Mouse (Mus musculus) lung, embryonic 14.5 days (tissue): ENCODE data around the gene Nrros. TPM values are rescaled to one million over a fixed set of nuclear protein-coding genes. Genes with fewer than 3 reads are reported as not detected.

Source experiments
- ATAC-seq: fragments of 200-750 bp; cut with Nextera tagmentation; 2 replicates; pipeline ENCODE4 v1.8.0; 2017; ENCODE audit warnings: mild to moderate bottlenecking, moderate TSS enrichment, moderate library complexity; ENCODE audit not compliant: insufficient read depth
- DNase-seq: peaks from one replicate; pipeline ENCODE4 v3.0.0-alpha.2; 2015
- H3K27ac ChIP-seq: fragments of 300-500 bp; sonication (generic); 2 replicates; pipeline ENCODE4 v1.5.1; 2014; ENCODE audit warnings: low read depth, mild to moderate bottlenecking, moderate library complexity
- H3K27me3 ChIP-seq: fragments of 300-500 bp; sonication (generic); 2 replicates; pipeline ENCODE4 v1.6.1; 2014; ENCODE audit warnings: low read length, control low read depth; ENCODE audit not compliant: insufficient read depth
- H3K36me3 ChIP-seq: fragments of 300-500 bp; sonication (generic); 2 replicates; pipeline ENCODE4 v1.6.1; 2014; ENCODE audit warnings: control low read depth; ENCODE audit not compliant: insufficient read depth
- H3K4me1 ChIP-seq: fragments of 300-500 bp; sonication (generic); 2 replicates; pipeline ENCODE4 v1.6.1; 2014; ENCODE audit warnings: antibody characterized with exemption, control low read depth; ENCODE audit not compliant: insufficient read depth
- H3K4me2 ChIP-seq: fragments of 300-500 bp; sonication (generic); 2 replicates; pipeline ENCODE4 v1.6.1; 2014; ENCODE audit warnings: mild to moderate bottlenecking
- H3K4me3 ChIP-seq: fragments of 300-500 bp; sonication (generic); 2 replicates; pipeline ENCODE4 v1.5.1; 2014; ENCODE audit warnings: low read depth, low read length
- H3K9ac ChIP-seq: fragments of 300-500 bp; sonication (generic); 2 replicates; pipeline ENCODE4 v1.6.1; 2014
- H3K9me3 ChIP-seq: fragments of 300-500 bp; sonication (generic); 2 replicates; pipeline ENCODE4 v1.6.1; 2016; ENCODE audit warnings: low read depth, low read length, control low read depth
- CTCF ChIP-seq: IDR thresholded peaks from 2 replicates; pipeline ENCODE4 v1.5.1; 2016; ENCODE audit warnings: antibody characterized with exemption, low read depth
- WGBS: fragments of 180-500 bp; shearing (Covaris S2); extraction: QIAGEN DNeasy Blood & Tissue Kit; methylation state at CpG from one replicate; pipeline ENCODE4 v1.1.7; 2014; 5-methylcytosine and 5-hydroxymethylcytosine counted together
- polyA plus RNA-seq: library from polyadenylated mRNA; unstranded; fragments of >200 nt; fragmentation: Nextera tagmentation; extraction: Ambion mirVana; gene quantifications from 2 replicates; pipeline ENCODE4 v1.2.1, GENCODE M21; 2014

Gene Nrros
- polyA plus RNA-seq, 1 experiment from 2014 or later, result 42.6 TPM

- no peaks in the 10 kb centered on the region for H3K27me3 ChIP-seq
- WGBS, result 46% methylated on average over 21 of the region's 21 CpGs
- peak overlapping the region; percentile 23 for H3K4me3 ChIP-seq
- no peaks in the 10 kb centered on the region for H3K9me3 ChIP-seq
- no peaks in the 10 kb centered on the region for H3K36me3 ChIP-seq
- H3K4me2 ChIP-seq, result peak overlapping the region; percentile 46
- peak overlapping the region; percentile 34; the same call in 1 of the 2 replicates for H3K9ac ChIP-seq
- no peak for TF ChIP-seq CTCF
- H3K4me1 ChIP-seq, result no peaks in the 10 kb centered on the region
- peak; percentile 54; the same call in 1 of the 2 replicates for ATAC-seq
- peak; percentile 64 for DNase-seq
- H3K27ac ChIP-seq, result peak overlapping the region; percentile 81
Measured at GRCm38 (mm10) chr16:32200256-32201003, 35.0 kb upstream of the Nrros start.

- Histone ChIP-seq H3K4me3 (no peak overlapping the region), H3K4me2 (no peak overlapping the region), H3K27me3 (no peaks in the 10 kb centered on the region), H3K27ac (no peak overlapping the region), H3K9me3 (no peaks in the 10 kb centered on the region), H3K36me3 (no peaks in the 10 kb centered on the region), H3K9ac (no peak overlapping the region; the same call in 1 of the 2 replicates), H3K4me1 (no peaks in the 10 kb centered on the region)
- ATAC-seq (no peak), DNase-seq (peak; percentile 36)
- TF ChIP-seq CTCF, result no peak
- WGBS, result 60% methylated on average over 12 of the region's 12 CpGs
Measured at GRCm38 (mm10) chr16:32190011-32190441, 24.6 kb upstream of the Nrros start.

GRCm38 (mm10) chr16:32189109-32189508, 23.7 kb upstream of the Nrros start:
- DNase-seq, result peak; percentile 43
- Histone ChIP-seq H3K27me3 (no peaks in the 10 kb centered on the region), H3K4me1 (no peaks in the 10 kb centered on the region), H3K4me3 (no peak overlapping the region), H3K9me3 (no peaks in the 10 kb centered on the region), H3K9ac (no peak overlapping the region), H3K27ac (no peak overlapping the region), H3K36me3 (no peaks in the 10 kb centered on the region), H3K4me2 (no peak overlapping the region)
- ATAC-seq, result no peak
- 42% methylated on average over 6 of the region's 6 CpGs for WGBS
- no peak for TF ChIP-seq CTCF

GRCm38 (mm10) chr16:32186056-32186455, 20.7 kb upstream of the Nrros start:
- 90% methylated on average over 5 of the region's 5 CpGs for WGBS
- H3K36me3 ChIP-seq, result no peaks in the 10 kb centered on the region
- TF ChIP-seq CTCF, result no peak
- no peaks in the 10 kb centered on the region for H3K4me1 ChIP-seq
- H3K4me2 ChIP-seq, result no peak overlapping the region
- H3K4me3 ChIP-seq, result no peak overlapping the region
- ATAC-seq (no peak), DNase-seq (no peak)
- H3K9me3 ChIP-seq, result no peaks in the 10 kb centered on the region
- H3K27ac ChIP-seq, result no peak overlapping the region
- H3K9ac ChIP-seq, result no peak overlapping the region
- no peaks in the 10 kb centered on the region for H3K27me3 ChIP-seq

GRCm38 (mm10) chr16:32179333-32179901, 14.0 kb upstream of the Nrros start, which contains the start of gene Bex6:
Gene Bex6 (plus strand): TSS chr16:32179823.
- no peak for DNase-seq
- no peak for TF ChIP-seq CTCF

GRCm38 (mm10) chr16:32176896-32177686, 11.7 kb upstream of the Nrros start:
- no peak for TF ChIP-seq CTCF
- no peak for ATAC-seq

More at GRCm38 (mm10) chr16:32179333-32179901, 14.0 kb upstream of the Nrros start, which contains the start of gene Bex6:
- no peaks in the 10 kb centered on the region for H3K27me3 ChIP-seq
- H3K9me3 ChIP-seq, result no peaks in the 10 kb centered on the region
- no peaks in the 10 kb centered on the region for H3K36me3 ChIP-seq
- no peaks in the 10 kb centered on the region for H3K4me1 ChIP-seq
- no peak within 1 kb of the TSS for H3K9ac ChIP-seq
- H3K27ac ChIP-seq, result no peak within 1 kb of the TSS
- no peak within 1 kb of the TSS for H3K4me3 ChIP-seq
- 83% methylated on average over 6 of the region's 6 CpGs for WGBS
- ATAC-seq, result no peak
- H3K4me2 ChIP-seq, result no peak within 1 kb of the TSS

More at GRCm38 (mm10) chr16:32176896-32177686, 11.7 kb upstream of the Nrros start:
- H3K9ac ChIP-seq, result peak overlapping the region; percentile 16; the same call in 1 of the 2 replicates
- H3K36me3 ChIP-seq, result no peaks in the 10 kb centered on the region
- H3K4me2 ChIP-seq, result peak overlapping the region; percentile 40
- peak overlapping the region; percentile 73 for H3K27ac ChIP-seq
- DNase-seq, result peak; percentile 28
- no peaks in the 10 kb centered on the region for H3K9me3 ChIP-seq
- no peaks in the 10 kb centered on the region for H3K27me3 ChIP-seq
- no peak overlapping the region for H3K4me3 ChIP-seq
- H3K4me1 ChIP-seq, result no peaks in the 10 kb centered on the region
- 54% methylated on average over 18 of the region's 18 CpGs for WGBS
